Mouse (Mus musculus): ENCODE data around the gene Slc38a1. TPM values are rescaled to one million over a fixed set of nuclear protein-coding genes. Genes with fewer than 3 reads are reported as not detected.

The Slc38a1 gene
- total and polyA plus RNA-seq, 3 experiments: 22.5 to 79.0 (median 39.4) TPM

GRCm38 (mm10) chr15:96641111-96641820 lies 1.4 kb downstream of the Slc38a1 start:
- DNase-seq (ENCODE audit: extremely low read depth): peak; percentile 74
- in situ Hi-C loops (cut with MboI; ENCODE audit: low pct_ligation_motif_present, low pct_unique_long_range_greater_than_20kb, low sequenced_read_pairs) (no loop called here), dilution Hi-C loops (cut with MboI; ENCODE audit: extremely low pct_ligation_motif_present, extremely low pct_unique_long_range_greater_than_20kb, low sequenced_read_pairs) (no loop called here)
- Histone ChIP-seq H3K27me3 (replicated peaks) (no peaks in the 10 kb centered on the region), H3K4me1 (ENCODE audit: control insufficient read depth in 1 of 2, insufficient read depth in 2 of 2) (peaks cover 6 to 26% of the 10 kb centered on the region in 2 experiments; a peak in 3 of 4 replicates), H3K79me2 (replicated peaks; ENCODE audit: control insufficient read depth, extremely low read depth, insufficient read depth, poor library complexity, severe bottlenecking) (peaks cover 48% of the 10 kb centered on the region), H3K4me2 (ENCODE audit: insufficient read depth, low read depth, poor library complexity, severe bottlenecking) (peak overlapping the region; percentile 95; the same call in 1 of the 2 replicates), H3K4me3 (replicated peaks in 1 of 3; ENCODE audit: low read depth in 2 of 3, low read length in 2 of 3, poor library complexity in 1 of 3) (peak overlapping the region; percentile 90 to 96 (median 92)), H3K36me3 (replicated peaks in 1 of 2; ENCODE audit: control insufficient read depth in 1 of 2, insufficient read depth in 1 of 2, low read length in 1 of 2) (peaks cover 3 to 16% of the 10 kb centered on the region in 2 experiments), H3K27ac (ENCODE audit: insufficient read depth, low read depth) (peak overlapping the region; percentile 97), H3K9ac (ENCODE audit: insufficient read depth, low read depth) (peak overlapping the region; percentile 97), H3K9me3 (replicated peaks; ENCODE audit: low read length) (peaks cover 1% of the 10 kb centered on the region)
- TF ChIP-seq TBP (conservative IDR thresholded peaks at IDR 0.05; ENCODE audit: low read depth, low read length) (0 out of 2 replicates have a peak, but pooled peaks have one; percentile 44), TCF12 (IDR thresholded peaks at IDR 0.05; ENCODE audit: low read depth, low read length) (peak; percentile 60), BHLHE40 (IDR thresholded peaks at IDR 0.05; ENCODE audit: low read depth, low read length) (peak; percentile 3; the same call in 1 of the 2 replicates), CHD1 (IDR thresholded peaks at IDR 0.05; ENCODE audit: low read depth, low read length) (no peak), NRF1 (IDR thresholded peaks at IDR 0.05; ENCODE audit: low read depth, low read length) (peak; percentile 80), ELF1 (IDR thresholded peaks at IDR 0.05; ENCODE audit: low read depth, low read length) (peak; percentile 47; the same call in 1 of the 2 replicates), POLR2A (IDR thresholded peaks at IDR 0.05; ENCODE audit: low read depth, low read length) (peak; percentile 46), HCFC1 (IDR thresholded peaks at IDR 0.05; ENCODE audit: low read depth, low read length) (peak; percentile 31; the same call in 1 of the 2 replicates), MAX (IDR thresholded peaks at IDR 0.05; ENCODE audit: low read length) (no peak), UBTF (IDR thresholded peaks at IDR 0.05; ENCODE audit: low read depth, low read length) (no peak; the same call in 1 of the 2 replicates)

GRCm38 (mm10) chr15:96640291-96640985 lies 2.3 kb downstream of the Slc38a1 start:
- peak; percentile 81 for DNase-seq (ENCODE audit: extremely low read depth)
- Histone ChIP-seq H3K9me3 (replicated peaks; ENCODE audit: low read length) (peaks cover 2% of the 10 kb centered on the region), H3K27me3 (replicated peaks) (no peaks in the 10 kb centered on the region), H3K4me3 (replicated peaks in 1 of 3; ENCODE audit: low read depth in 2 of 3, low read length in 2 of 3, poor library complexity in 1 of 3) (peak overlapping the region; percentile 90 to 96 (median 92)), H3K27ac (ENCODE audit: insufficient read depth, low read depth) (peak overlapping the region; percentile 50), H3K4me1 (ENCODE audit: control insufficient read depth in 1 of 2, insufficient read depth in 2 of 2) (peaks cover 6 to 26% of the 10 kb centered on the region in 2 experiments; a peak in 3 of 4 replicates), H3K79me2 (replicated peaks; ENCODE audit: control insufficient read depth, extremely low read depth, insufficient read depth, poor library complexity, severe bottlenecking) (peaks cover 56% of the 10 kb centered on the region), H3K9ac (ENCODE audit: insufficient read depth, low read depth) (peak overlapping the region; percentile 97), H3K4me2 (ENCODE audit: insufficient read depth, low read depth, poor library complexity, severe bottlenecking) (peak overlapping the region; percentile 95), H3K36me3 (replicated peaks in 1 of 2; ENCODE audit: control insufficient read depth in 1 of 2, insufficient read depth in 1 of 2, low read length in 1 of 2) (peaks cover 5 to 24% of the 10 kb centered on the region in 2 experiments)
- dilution Hi-C loops (cut with MboI; ENCODE audit: extremely low pct_ligation_motif_present, extremely low pct_unique_long_range_greater_than_20kb, low sequenced_read_pairs): no loop called here
- TF ChIP-seq CHD1 (IDR thresholded peaks at IDR 0.05; ENCODE audit: low read depth, low read length) (peak; percentile 59; the same call in 1 of the 2 replicates), USF1 (IDR thresholded peaks at IDR 0.05; ENCODE audit: low read depth, low read length) (no peak), NELFE (IDR thresholded peaks at IDR 0.05; ENCODE audit: low read depth, low read length) (peak; percentile 40; the same call in 1 of the 2 replicates), CTCF (conservative IDR thresholded peaks at IDR 0.05 in 1 of 2, IDR thresholded peaks at IDR 0.05 in 1 of 2; ENCODE audit: low read depth in 2 of 2, low read length in 2 of 2) (no peak), MAZ (IDR thresholded peaks at IDR 0.05; ENCODE audit: low read depth, low read length) (0 out of 2 replicates have a peak, but pooled peaks have one; percentile 24), KAT2A (IDR thresholded peaks at IDR 0.05; ENCODE audit: insufficient replicate concordance, low read length) (no peak), JUN (IDR thresholded peaks at IDR 0.05; ENCODE audit: insufficient read depth, low read depth, low read length) (no peak), IRF4 (IDR thresholded peaks at IDR 0.05; ENCODE audit: low read depth, low read length) (peak; percentile 21; the same call in 1 of the 2 replicates), E2F4 (IDR thresholded peaks at IDR 0.05; ENCODE audit: insufficient replicate concordance, low read depth, low read length) (0 out of 2 replicates have a peak, but pooled peaks have one; percentile 46), TBP (conservative IDR thresholded peaks at IDR 0.05; ENCODE audit: low read depth, low read length) (0 out of 2 replicates have a peak, but pooled peaks have one; percentile 22), MYC (IDR thresholded peaks at IDR 0.05; ENCODE audit: low read depth, low read length) (0 out of 2 replicates have a peak, but pooled peaks have one; percentile 51), POLR2A (IDR thresholded peaks at IDR 0.05; ENCODE audit: low read depth, low read length) (no peak), UBTF (IDR thresholded peaks at IDR 0.05; ENCODE audit: low read depth, low read length) (0 out of 2 replicates have a peak, but pooled peaks have one; percentile 25), BHLHE40 (IDR thresholded peaks at IDR 0.05; ENCODE audit: low read depth, low read length) (peak; percentile 79), JUND (conservative IDR thresholded peaks at IDR 0.05; ENCODE audit: low read depth, low read length) (no peak; the same call in 1 of the 2 replicates), ZNF384 (IDR thresholded peaks at IDR 0.05; ENCODE audit: low read depth, low read length) (peak; percentile 79), SIN3A (IDR thresholded peaks at IDR 0.05; ENCODE audit: low read length) (peak; percentile 60; the same call in 1 of the 2 replicates), MXI1 (IDR thresholded peaks at IDR 0.05; ENCODE audit: low read depth, low read length) (peak; percentile 30; the same call in 1 of the 2 replicates), ELF1 (IDR thresholded peaks at IDR 0.05; ENCODE audit: low read depth, low read length) (0 out of 2 replicates have a peak, but pooled peaks have one; percentile 39), MAX (IDR thresholded peaks at IDR 0.05; ENCODE audit: low read length) (peak; percentile 35; the same call in 1 of the 2 replicates), ETS1 (conservative IDR thresholded peaks at IDR 0.05; ENCODE audit: low read depth, low read length) (peak; percentile 51; the same call in 1 of the 2 replicates)
- in situ Hi-C loops (cut with MboI; ENCODE audit: low pct_ligation_motif_present, low pct_unique_long_range_greater_than_20kb, low sequenced_read_pairs): no loop called here

Measured in CH12.LX (cell line).